Mouse (Mus musculus) embryonic facial prominence, embryonic 11.5 days (tissue): ENCODE results near the gene Osgep. TPM values are rescaled to one million over a fixed set of nuclear protein-coding genes. Genes with fewer than 3 reads are reported as not detected.
"Not testable (repeated sequence)": the region's sequence is repeated elsewhere in the genome, so short reads cannot be mapped to it uniquely, and the experiment has no call there.

Experiments used
- ATAC-seq: fragments of 200-750 bp; cut with Nextera tagmentation; replicated peaks from 2 replicates; pipeline ENCODE4 v1.8.0; 2017; ENCODE audit warnings: low read depth; ENCODE audit not compliant: insufficient number of reproducible peaks, low FRiP score, low TSS enrichment
- DNase-seq: peaks from one replicate; pipeline ENCODE4 v3.0.0-alpha.2; 2015; ENCODE audit warnings: low spot score
- H3K27ac ChIP-seq: fragments of 300-500 bp; sonication (generic); replicated peaks from 2 replicates; pipeline ENCODE4 v1.5.1; 2014; ENCODE audit warnings: mild to moderate bottlenecking, low read depth, low read length, control low read depth
- H3K27me3 ChIP-seq: fragments of 300-500 bp; sonication (generic); 2 replicates; pipeline ENCODE4 v1.6.1; 2014; ENCODE audit warnings: mild to moderate bottlenecking, low read length, moderate library complexity, mixed read lengths; ENCODE audit not compliant: control insufficient read depth, insufficient read depth
- H3K36me3 ChIP-seq: fragments of 300-500 bp; sonication (generic); replicated peaks from 2 replicates; pipeline ENCODE4 v1.6.1; 2014; ENCODE audit warnings: low read depth, mild to moderate bottlenecking, low read length, moderate library complexity, mixed read lengths; ENCODE audit not compliant: control insufficient read depth, insufficient read depth
- H3K4me1 ChIP-seq: fragments of 300-500 bp; sonication (generic); 2 replicates; pipeline ENCODE4 v1.6.1; 2014; ENCODE audit warnings: low read length, mixed read lengths; ENCODE audit not compliant: control insufficient read depth, insufficient read depth
- H3K4me2 ChIP-seq: fragments of 300-500 bp; sonication (generic); 2 replicates; pipeline ENCODE4 v1.6.1; 2014; ENCODE audit warnings: low read depth, mild to moderate bottlenecking, control low read depth, low read length, moderate library complexity
- H3K4me3 ChIP-seq: fragments of 300-500 bp; sonication (generic); 2 replicates; pipeline ENCODE4 v1.5.1; 2014; ENCODE audit warnings: low read depth, low read length, control low read depth
- H3K9ac ChIP-seq: fragments of 300-500 bp; sonication (generic); replicated peaks from 2 replicates; pipeline ENCODE4 v1.6.1; 2014; ENCODE audit warnings: mild to moderate bottlenecking, control low read depth, low read length
- H3K9me3 ChIP-seq: fragments of 300-500 bp; sonication (generic); replicated peaks from 2 replicates; pipeline ENCODE4 v1.6.1; 2016; ENCODE audit warnings: mild to moderate bottlenecking, low read length, inconsistent platforms, mixed read lengths; ENCODE audit not compliant: control insufficient read depth
- WGBS: fragments of 180-500 bp; shearing (Covaris S2); extraction: QIAGEN DNeasy Blood & Tissue Kit; methylation state at CpG from one replicate; pipeline ENCODE4 v1.1.7; 2014; 5-methylcytosine and 5-hydroxymethylcytosine counted together
- polyA plus RNA-seq: library from polyadenylated mRNA; unstranded; fragments of >200 nt; fragmentation: Nextera tagmentation; extraction: Ambion mirVana; gene quantifications from 2 replicates; pipeline ENCODE4 v1.2.1, GENCODE M21; 2014

Gene Osgep
- polyA plus RNA-seq, 1 experiment from 2014 or later = 208 TPM

DNA sequence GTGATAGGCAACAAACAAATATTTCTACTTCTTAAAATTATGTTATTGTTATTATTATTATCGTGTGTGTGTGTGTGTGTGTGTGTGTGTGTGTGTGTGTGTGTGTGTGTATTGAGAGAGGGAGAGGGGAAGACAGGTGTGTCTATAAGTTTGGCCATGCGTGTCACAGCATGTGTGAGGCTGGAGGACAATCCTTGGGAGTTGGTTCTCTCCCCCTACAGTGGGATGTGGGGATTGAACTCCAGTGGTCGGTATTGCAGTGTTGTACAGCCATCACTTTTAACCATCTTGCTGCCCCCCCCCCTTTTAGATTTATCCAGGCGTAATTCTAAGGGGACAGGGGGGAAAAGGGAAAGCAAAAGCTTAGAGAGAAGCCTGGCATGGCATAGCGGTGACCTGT, 56.0 kb downstream of the Osgep start:
- Histone ChIP-seq H3K27ac (no peak overlapping the region), H3K27me3 (no peaks in the 10 kb centered on the region), H3K4me2 (no peak overlapping the region), H3K9ac (no peak overlapping the region), H3K9me3 (no peaks in the 10 kb centered on the region), H3K4me1 (no peaks in the 10 kb centered on the region), H3K4me3 (no peak overlapping the region), H3K36me3 (no peaks in the 10 kb centered on the region)
- WGBS = 91% methylated on average over 5 of the region's 5 CpGs
- ATAC-seq = no peak
- no peak for DNase-seq

DNA sequence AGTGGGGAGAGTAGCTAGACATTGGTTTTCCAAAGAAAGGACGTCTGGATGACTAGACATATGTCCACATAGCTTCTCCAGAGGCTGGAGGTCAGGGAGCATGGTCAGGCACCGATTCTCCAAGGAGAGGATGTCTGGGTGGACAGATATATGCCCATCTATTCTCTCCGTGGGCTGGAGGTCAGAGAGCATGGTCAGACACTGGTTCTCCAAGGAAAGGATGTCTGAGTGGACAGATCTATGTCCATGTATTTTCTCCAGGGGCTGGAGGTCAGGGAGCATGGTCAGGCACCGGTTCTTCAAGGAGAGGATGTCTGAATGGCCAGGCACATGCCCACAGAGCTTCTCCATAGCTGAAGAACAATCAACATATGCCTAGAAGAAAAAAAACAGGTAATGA, 56.5 kb downstream of the Osgep start:
- no peaks in the 10 kb centered on the region for H3K36me3 ChIP-seq
- H3K4me3 ChIP-seq = no peak overlapping the region
- WGBS = 76% methylated on average over 4 of the region's 4 CpGs
- DNase-seq = no peak
- ATAC-seq = no peak
- H3K27me3 ChIP-seq = no peaks in the 10 kb centered on the region
- H3K4me1 ChIP-seq = no peaks in the 10 kb centered on the region
- H3K27ac ChIP-seq = no peak overlapping the region
- no peaks in the 10 kb centered on the region for H3K9me3 ChIP-seq
- no peak overlapping the region for H3K4me2 ChIP-seq
- H3K9ac ChIP-seq = no peak overlapping the region

DNA sequence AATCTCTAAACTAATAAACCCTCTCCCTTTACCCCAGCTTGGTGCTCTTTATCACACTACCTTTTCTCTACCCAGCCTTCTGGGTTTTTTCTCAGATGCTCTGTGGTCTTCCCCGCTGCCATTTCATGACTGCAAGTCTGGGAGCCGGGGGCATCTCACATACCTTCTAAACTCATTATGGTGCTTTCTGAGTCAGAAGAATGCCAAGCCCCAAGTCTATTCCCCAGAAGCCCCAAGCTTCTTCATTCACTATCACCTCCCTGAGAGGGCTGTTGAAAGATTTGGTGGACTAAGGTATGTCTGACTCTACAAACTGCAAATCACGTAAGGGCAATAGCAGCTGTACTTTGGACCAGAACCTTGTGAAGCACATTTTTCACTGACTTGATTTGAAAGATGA, 57.7 kb downstream of the Osgep start:
- Histone ChIP-seq H3K27me3 (no peaks in the 10 kb centered on the region), H3K9me3 (no peaks in the 10 kb centered on the region), H3K27ac (no peak overlapping the region), H3K4me2 (no peak overlapping the region), H3K36me3 (no peaks in the 10 kb centered on the region), H3K9ac (no peak overlapping the region), H3K4me3 (no peak overlapping the region), H3K4me1 (no peaks in the 10 kb centered on the region)
- ATAC-seq = no peak
- WGBS = 96% methylated on average over 3 of the region's 3 CpGs
- no peak for DNase-seq

DNA sequence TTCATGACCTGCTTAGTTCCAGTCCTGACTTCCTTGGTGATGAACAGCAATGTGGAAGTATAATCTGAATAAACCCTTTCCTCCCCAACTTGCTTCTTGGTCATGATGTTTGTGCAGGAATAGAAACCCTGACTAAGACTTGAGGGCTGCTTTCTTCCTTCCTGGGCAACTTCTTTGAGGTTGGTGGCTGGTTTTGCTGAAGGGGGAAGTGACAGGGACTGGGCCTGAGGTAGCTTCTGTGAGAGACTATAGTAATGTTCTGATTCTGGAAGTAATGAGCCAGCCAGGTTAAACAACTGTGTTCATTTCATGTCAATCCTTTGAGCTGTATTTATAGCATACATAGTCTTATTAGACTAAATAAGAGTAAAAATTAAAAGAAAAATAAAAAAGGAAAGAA, 59.7 kb downstream of the Osgep start:
- H3K27ac ChIP-seq, H3K4me1 ChIP-seq, H3K36me3 ChIP-seq, ATAC-seq, DNase-seq, H3K9me3 ChIP-seq, H3K27me3 ChIP-seq, H3K4me2 ChIP-seq, H3K4me3 ChIP-seq, H3K9ac ChIP-seq: not testable (repeated sequence)

DNA sequence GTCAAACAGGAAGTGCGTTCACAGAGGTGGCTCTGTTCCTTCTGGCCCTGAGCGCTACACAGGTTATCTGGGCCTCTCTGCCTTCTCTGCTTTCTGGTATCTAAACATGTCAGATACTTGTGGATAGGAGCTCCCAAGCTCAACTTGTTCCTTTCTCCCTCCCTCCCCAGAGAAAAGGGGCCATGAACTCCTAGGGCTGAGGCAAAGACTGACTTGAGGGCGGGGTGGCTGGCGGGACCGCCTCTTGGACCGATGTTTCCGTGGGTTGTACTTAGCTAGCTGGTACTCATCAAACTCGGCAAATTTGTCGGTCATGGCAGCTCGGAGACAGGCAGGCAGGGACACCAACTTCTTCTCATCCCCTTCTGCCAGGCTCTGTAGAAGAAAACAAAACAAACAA, 62.1 kb downstream of the Osgep start:
- Histone ChIP-seq H3K9ac (no peak overlapping the region), H3K4me3 (no peak overlapping the region), H3K4me1 (no peaks in the 10 kb centered on the region), H3K9me3 (no peaks in the 10 kb centered on the region), H3K36me3 (no peaks in the 10 kb centered on the region), H3K27ac (no peak overlapping the region), H3K27me3 (no peaks in the 10 kb centered on the region), H3K4me2 (no peak overlapping the region)
- 92% methylated on average over 10 of the region's 10 CpGs for WGBS
- ATAC-seq (no peak), DNase-seq (no peak)

Other genes with a start within 250 kb of the Osgep start
- gene Olfr747, start 231.7 kb downstream of the Osgep start, polyA plus RNA-seq = not detected in 2 replicates
- not detected in 2 replicates for gene Olfr748, start 217.5 kb downstream of the Osgep start, polyA plus RNA-seq
- gene Olfr749, start 179.8 kb downstream of the Osgep start, polyA plus RNA-seq = not detected in 2 replicates
- gene Ttc5, start 139.4 kb downstream of the Osgep start, polyA plus RNA-seq = 88.7 and 93.8 TPM in 2 replicates
- not detected in 2 replicates for gene Ccnb1ip1, start 117.2 kb downstream of the Osgep start, polyA plus RNA-seq
- 70.0 and 75.8 TPM in 2 replicates for gene Parp2, start 117.1 kb downstream of the Osgep start, polyA plus RNA-seq
- gene Tep1, start 54.3 kb downstream of the Osgep start, polyA plus RNA-seq = 5.3 and 5.5 TPM in 2 replicates
- gene Klhl33, start 27.4 kb downstream of the Osgep start, polyA plus RNA-seq = 0.15 TPM in 1 of 2 replicates, not detected in the other
- 471 and 486 TPM in 2 replicates for gene Apex1, start 75 bp upstream of the Osgep start, polyA plus RNA-seq
- 49.1 and 52.4 TPM in 2 replicates for gene Pip4p1, start 6.0 kb upstream of the Osgep start, polyA plus RNA-seq
- 72.0 and 72.8 TPM in 2 replicates for gene Pnp, start 6.2 kb upstream of the Osgep start, polyA plus RNA-seq
- gene Gm49342, start 19.6 kb upstream of the Osgep start, polyA plus RNA-seq = not detected in 2 replicates
- gene Pnp2, start 31.1 kb upstream of the Osgep start, polyA plus RNA-seq = 0.36 and 0.47 TPM in 2 replicates
- gene Rnase10, start 82.9 kb upstream of the Osgep start, polyA plus RNA-seq = 0.13 TPM in 1 of 2 replicates, not detected in the other
- not detected in 2 replicates for gene Rnase9, start 117.0 kb upstream of the Osgep start, polyA plus RNA-seq
- not detected in 2 replicates for gene Rnase11, start 125.3 kb upstream of the Osgep start, polyA plus RNA-seq
- gene Rnase12, start 132.8 kb upstream of the Osgep start, polyA plus RNA-seq = not detected in 2 replicates
- not detected in 2 replicates for gene Olfr750, start 149.5 kb upstream of the Osgep start, polyA plus RNA-seq
- 14.4 and 14.7 TPM in 2 replicates for gene Rnase4, start 166.2 kb upstream of the Osgep start, polyA plus RNA-seq
- gene Ang, start 166.3 kb upstream of the Osgep start, polyA plus RNA-seq = 2.2 and 2.6 TPM in 2 replicates
- not detected in 2 replicates for gene Eddm3b, start 189.5 kb upstream of the Osgep start, polyA plus RNA-seq
- not detected in 2 replicates for gene Rnase6, start 199.0 kb upstream of the Osgep start, polyA plus RNA-seq
- not detected in 2 replicates for gene Rnase1, start 221.9 kb upstream of the Osgep start, polyA plus RNA-seq
- not detected in 2 replicates for gene Rnase2b, start 237.4 kb upstream of the Osgep start, polyA plus RNA-seq